Mouse (Mus musculus) heart, embryonic 12.5 days (tissue): ENCODE results near the gene Phospho1. TPM values are rescaled to one million over a fixed set of nuclear protein-coding genes. Genes with fewer than 3 reads are reported as not detected.

Experiments used
- ATAC-seq: fragments of 200-750 bp; cut with Nextera tagmentation; 2 replicates; pipeline ENCODE4 v1.8.0; 2017; ENCODE audit warnings: moderate TSS enrichment, moderate library complexity; ENCODE audit not compliant: insufficient number of reproducible peaks, low FRiP score
- H3K27ac ChIP-seq: fragments of 300-500 bp; sonication (generic); 2 replicates; pipeline ENCODE4 v1.5.1; 2016; ENCODE audit warnings: mild to moderate bottlenecking, moderate library complexity; ENCODE audit not compliant: poor library complexity, severe bottlenecking
- H3K27me3 ChIP-seq: fragments of 300-500 bp; sonication (generic); replicated peaks from 2 replicates; pipeline ENCODE4 v1.6.1; 2016; ENCODE audit warnings: mild to moderate bottlenecking, moderate library complexity
- H3K36me3 ChIP-seq: fragments of 300-500 bp; sonication (generic); 2 replicates; pipeline ENCODE4 v1.6.1; 2016; ENCODE audit warnings: mild to moderate bottlenecking, moderate library complexity
- H3K4me1 ChIP-seq: fragments of 300-500 bp; sonication (generic); replicated peaks from 2 replicates; pipeline ENCODE4 v1.6.1; 2016; ENCODE audit warnings: mild to moderate bottlenecking
- H3K4me2 ChIP-seq: fragments of 300-500 bp; sonication (generic); 2 replicates; pipeline ENCODE4 v1.6.1; 2016; ENCODE audit warnings: mild to moderate bottlenecking, moderate library complexity
- H3K4me3 ChIP-seq: fragments of 300-500 bp; sonication (generic); 2 replicates; pipeline ENCODE4 v1.5.1; 2016; ENCODE audit warnings: mild to moderate bottlenecking
- H3K9ac ChIP-seq: fragments of 300-500 bp; sonication (generic); 2 replicates; pipeline ENCODE4 v1.6.1; 2016; ENCODE audit warnings: mild to moderate bottlenecking, moderate library complexity
- H3K9me3 ChIP-seq: fragments of 300-500 bp; sonication (generic); replicated peaks from 2 replicates; pipeline ENCODE4 v1.6.1; 2016; ENCODE audit warnings: mild to moderate bottlenecking, moderate library complexity
- WGBS: fragments of 180-500 bp; shearing (Covaris S2); methylation state at CpG from one replicate; pipeline ENCODE4 v1.1.7; 2016; 5-methylcytosine and 5-hydroxymethylcytosine counted together
- polyA plus RNA-seq: library from polyadenylated mRNA; unstranded; fragments of >200 nt; fragmentation: Nextera tagmentation; extraction: Ambion mirVana; gene quantifications from 2 replicates; pipeline ENCODE4 v1.2.1, GENCODE M21; 2016

Gene Phospho1
- 0.65 and 0.66 TPM in 2 replicates for polyA plus RNA-seq

DNA sequence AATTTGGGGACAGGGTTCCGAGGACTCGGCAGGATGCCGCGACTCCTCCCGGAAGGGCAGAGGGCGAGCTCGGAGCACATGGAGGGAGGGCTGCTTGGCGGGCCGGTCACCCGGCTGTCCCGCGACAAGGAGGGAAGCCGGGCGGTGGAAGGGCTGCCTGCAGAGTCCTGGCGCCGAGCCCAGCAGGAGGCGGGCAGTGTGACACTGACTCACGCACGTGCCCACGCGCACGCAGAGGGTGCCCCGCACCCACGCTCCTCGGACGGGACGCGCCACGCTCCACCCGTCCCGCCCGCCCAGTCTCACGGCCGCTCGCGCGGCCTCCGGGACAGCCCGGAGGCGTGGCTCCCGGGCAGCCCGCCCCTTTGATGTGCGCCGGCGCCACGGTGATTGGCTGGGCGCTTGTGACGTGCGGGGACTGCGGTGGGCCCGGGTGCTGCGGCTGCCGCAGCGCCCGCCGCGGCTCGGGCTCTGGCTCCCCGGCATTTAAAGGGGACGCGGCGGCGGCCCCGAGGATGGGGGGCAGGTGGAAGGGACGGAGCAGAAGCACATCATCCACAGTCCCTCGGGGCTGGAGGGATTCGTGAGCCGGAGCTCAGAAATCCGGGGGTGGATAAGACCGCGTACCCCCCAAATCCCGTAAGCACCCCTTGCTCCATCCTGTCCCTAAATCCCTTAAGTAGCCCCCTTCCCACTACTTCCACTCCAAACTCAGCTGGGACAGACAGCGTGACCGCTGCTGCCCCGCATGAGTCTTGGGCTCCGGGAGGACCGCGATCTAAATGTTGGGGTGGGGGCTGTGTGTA is at the start of gene Phospho1:
TSS of gene Phospho1 (plus strand) at position 429 of the 806 bp plus-strand sequence.
- peak within 1 kb of the TSS; percentile 70 for H3K4me3 ChIP-seq
- peaks cover 14% of the 10 kb centered on the region; the same call in 1 of the 2 replicates for H3K4me1 ChIP-seq
- H3K27me3 ChIP-seq: peaks cover 26% of the 10 kb centered on the region
- peak; percentile 97 for ATAC-seq
- under 1% methylated on average over 77 of the region's 78 CpGs for WGBS
- no peaks in the 10 kb centered on the region for H3K36me3 ChIP-seq
- no peak within 1 kb of the TSS for H3K27ac ChIP-seq
- peak within 1 kb of the TSS; percentile 95 for H3K4me2 ChIP-seq
- H3K9me3 ChIP-seq: no peaks in the 10 kb centered on the region
- peak within 1 kb of the TSS; percentile 81 for H3K9ac ChIP-seq

DNA sequence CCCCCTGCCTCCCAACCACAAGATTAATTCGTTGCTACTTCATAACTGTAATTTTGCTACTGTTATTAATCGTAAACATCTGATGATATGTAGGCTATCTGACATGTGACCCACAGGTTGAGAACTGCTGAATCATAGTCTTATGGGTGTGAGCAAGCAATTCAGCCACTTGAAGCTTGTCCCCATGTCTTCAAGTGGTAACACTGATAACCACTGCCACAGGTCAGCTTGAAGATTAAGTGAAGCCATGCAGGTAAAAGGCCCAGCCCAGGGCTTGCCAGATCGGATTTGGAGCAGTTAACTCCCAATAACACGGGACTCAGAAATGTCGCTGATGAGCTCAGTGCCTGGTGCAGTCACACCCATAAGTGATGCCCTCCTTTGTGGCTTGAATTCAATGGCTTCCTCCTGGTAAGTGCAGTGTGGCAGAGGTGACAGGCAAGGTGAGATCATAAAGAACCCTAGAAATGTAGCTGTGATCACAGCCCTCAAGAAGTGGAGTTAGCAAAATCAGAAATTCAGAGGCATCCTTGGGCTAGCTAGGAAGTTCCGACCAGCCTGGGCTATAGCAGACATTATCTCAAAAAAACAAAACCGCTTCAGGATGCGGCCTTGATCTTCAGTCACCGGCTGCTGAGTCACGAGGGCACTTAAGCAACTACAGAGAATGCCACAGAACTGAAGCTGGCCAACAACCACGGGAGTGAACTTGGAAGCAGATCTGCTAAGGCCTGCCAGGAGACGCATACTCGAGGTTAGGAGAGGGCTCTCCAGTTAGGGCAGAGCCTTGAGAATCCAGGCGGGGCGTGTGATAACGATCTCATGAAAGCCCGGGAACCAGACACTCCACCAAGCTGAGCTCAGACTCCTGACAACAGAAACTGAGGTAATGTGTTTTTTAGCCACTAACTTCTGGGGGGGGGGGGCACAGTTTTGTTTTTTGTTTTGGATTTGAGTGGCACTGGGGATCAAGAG is 46.7 kb upstream of the Phospho1 start:
- 41% methylated on average over 17 of the region's 17 CpGs for WGBS
- Histone ChIP-seq H3K36me3 (peaks cover 3% of the 10 kb centered on the region; the same call in 1 of the 2 replicates), H3K4me3 (no peak overlapping the region), H3K27me3 (no peaks in the 10 kb centered on the region), H3K4me1 (peaks cover 18% of the 10 kb centered on the region), H3K9me3 (no peaks in the 10 kb centered on the region), H3K27ac (no peak overlapping the region), H3K9ac (no peak overlapping the region), H3K4me2 (no peak overlapping the region)
- peak; percentile 77 for ATAC-seq

DNA sequence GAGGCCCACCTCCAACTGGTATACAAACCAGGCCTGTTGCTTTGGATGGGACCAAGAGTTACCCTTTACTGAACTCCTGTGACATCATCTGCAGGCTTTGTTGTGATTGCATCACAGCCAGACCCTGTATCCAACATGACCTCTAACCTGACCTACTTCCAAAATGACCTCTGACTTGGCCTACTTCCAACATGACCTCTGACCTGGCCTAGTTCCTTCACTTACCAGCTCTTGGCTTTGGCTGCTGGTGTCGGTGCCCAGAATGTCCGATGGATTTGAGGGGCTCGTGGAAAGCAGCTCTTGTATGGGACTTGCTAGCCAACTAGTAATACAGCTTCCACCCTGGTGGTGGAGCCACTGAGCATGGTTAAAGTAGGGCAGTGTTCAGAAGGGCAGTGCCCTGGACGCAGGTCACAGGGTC is 45.5 kb upstream of the Phospho1 start:
- no peak overlapping the region for H3K4me3 ChIP-seq
- no peak for ATAC-seq
- WGBS: 78% methylated on average over 4 of the region's 4 CpGs

DNA sequence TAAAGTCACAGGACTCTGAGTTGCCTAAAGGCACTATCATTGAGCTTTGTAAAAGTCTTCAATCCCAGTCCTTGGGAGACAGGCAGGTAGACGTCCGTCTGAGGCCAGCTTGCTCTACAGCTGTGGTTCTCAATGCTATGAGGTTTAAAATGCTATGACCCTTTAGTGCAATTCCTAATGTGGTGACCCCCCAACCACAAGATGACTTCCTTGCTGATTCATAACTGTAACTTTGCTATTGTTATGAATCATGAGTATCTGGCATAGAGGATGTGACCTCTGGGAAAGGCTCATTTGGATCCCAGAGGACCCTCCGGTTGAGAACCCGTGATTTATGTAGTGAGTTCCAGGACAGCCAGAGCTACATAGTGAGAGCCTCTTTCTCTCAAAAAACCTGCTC is 44.9 kb upstream of the Phospho1 start:
- 90% methylated on average over 4 of the region's 4 CpGs for WGBS
- no peak overlapping the region for H3K4me3 ChIP-seq
- no peaks in the 10 kb centered on the region for H3K27me3 ChIP-seq
- peaks cover 11% of the 10 kb centered on the region for H3K4me1 ChIP-seq
- H3K4me2 ChIP-seq: no peak overlapping the region
- H3K9me3 ChIP-seq: no peaks in the 10 kb centered on the region
- no peak for ATAC-seq
- H3K27ac ChIP-seq: no peak overlapping the region
- H3K9ac ChIP-seq: no peak overlapping the region
- H3K36me3 ChIP-seq: peaks cover 3% of the 10 kb centered on the region; the same call in 1 of the 2 replicates

More for the DNA sequence above, 45.5 kb upstream of the Phospho1 start:
- no peak overlapping the region for H3K27ac ChIP-seq
- no peaks in the 10 kb centered on the region for H3K9me3 ChIP-seq
- peaks cover 3% of the 10 kb centered on the region; the same call in 1 of the 2 replicates for H3K36me3 ChIP-seq
- H3K9ac ChIP-seq: no peak overlapping the region
- no peaks in the 10 kb centered on the region for H3K27me3 ChIP-seq
- peaks cover 11% of the 10 kb centered on the region for H3K4me1 ChIP-seq
- no peak overlapping the region for H3K4me2 ChIP-seq

DNA sequence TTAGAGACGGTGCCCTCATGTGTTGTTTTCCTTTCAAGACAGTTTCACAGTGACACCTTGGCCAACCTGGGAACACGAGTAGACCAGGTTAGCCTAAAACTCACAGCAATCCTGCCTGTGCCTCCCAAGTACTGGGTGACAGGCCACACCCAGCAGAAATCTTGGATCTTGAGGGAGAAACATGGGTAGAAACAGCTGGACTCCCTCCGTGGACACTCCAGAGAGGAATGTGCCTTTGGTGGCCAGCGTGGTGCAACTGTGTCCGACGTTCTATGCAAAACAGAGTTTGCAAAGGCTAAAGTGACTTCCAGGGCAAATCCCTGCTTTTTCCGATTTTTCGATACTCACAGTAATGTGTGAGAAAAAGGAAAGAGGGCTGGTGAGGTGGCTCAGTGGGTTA is 43.8 kb upstream of the Phospho1 start:
- Histone ChIP-seq H3K9me3 (no peaks in the 10 kb centered on the region), H3K4me3 (no peak overlapping the region), H3K36me3 (peaks cover 3% of the 10 kb centered on the region; the same call in 1 of the 2 replicates), H3K9ac (no peak overlapping the region), H3K4me2 (no peak overlapping the region), H3K27ac (no peak overlapping the region), H3K4me1 (peaks cover 11% of the 10 kb centered on the region), H3K27me3 (no peaks in the 10 kb centered on the region)
- 90% methylated on average over 8 of the region's 8 CpGs for WGBS
- ATAC-seq: no peak

DNA sequence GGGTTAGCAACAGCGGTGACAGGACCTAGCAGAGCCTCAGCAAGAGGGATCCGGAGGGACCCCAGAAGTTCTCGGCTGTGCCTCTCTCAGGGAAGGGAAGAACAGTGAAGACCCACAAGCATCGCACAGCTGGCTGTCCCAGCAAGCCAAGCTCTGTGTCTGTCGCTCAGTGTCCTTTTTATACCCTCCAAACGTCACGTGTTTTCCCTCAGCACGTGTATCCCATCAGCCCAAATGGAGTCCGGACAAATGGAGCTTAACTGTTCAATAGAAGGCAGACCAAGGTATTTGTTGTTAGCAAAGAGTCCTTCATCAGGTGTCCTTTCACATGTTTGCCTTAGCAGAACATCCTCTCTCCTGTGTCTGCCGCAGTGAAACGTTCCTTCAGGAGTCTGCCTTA is 42.7 kb upstream of the Phospho1 start:
- H3K27me3 ChIP-seq: no peaks in the 10 kb centered on the region
- no peak overlapping the region for H3K9ac ChIP-seq
- H3K4me2 ChIP-seq: no peak overlapping the region
- 0 out of 2 replicates have a peak, but pooled peaks cover 2% of the 10 kb centered on the region for H3K9me3 ChIP-seq
- no peaks in the 10 kb centered on the region for H3K36me3 ChIP-seq
- H3K4me3 ChIP-seq: no peak overlapping the region
- peaks cover 11% of the 10 kb centered on the region for H3K4me1 ChIP-seq
- ATAC-seq: no peak
- WGBS: 76% methylated on average over 11 of the region's 11 CpGs
- H3K27ac ChIP-seq: no peak overlapping the region

DNA sequence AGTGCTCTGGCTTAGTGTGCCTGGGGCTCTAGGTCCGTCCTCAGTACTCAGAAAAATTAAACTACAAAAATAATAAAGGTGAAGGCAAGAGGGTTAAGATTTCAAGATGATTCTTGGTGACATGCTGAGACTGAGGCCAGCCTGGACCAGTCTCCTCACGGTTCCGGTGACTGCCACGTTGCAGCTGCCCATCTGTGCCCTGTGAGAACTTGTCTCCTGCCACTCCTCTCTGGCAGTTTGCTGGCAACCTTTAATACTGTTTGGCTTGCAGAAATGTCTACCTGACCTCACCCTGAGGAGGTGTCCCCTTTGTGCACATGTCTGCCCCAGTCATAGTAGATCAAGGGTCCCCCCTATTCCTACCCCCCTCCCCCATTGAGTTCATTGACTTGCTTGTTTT is 40.8 kb upstream of the Phospho1 start:
- no peaks in the 10 kb centered on the region for H3K36me3 ChIP-seq
- no peak overlapping the region for H3K4me3 ChIP-seq
- no peak overlapping the region for H3K9ac ChIP-seq
- H3K4me2 ChIP-seq: no peak overlapping the region
- 0 out of 2 replicates have a peak, but pooled peaks cover 2% of the 10 kb centered on the region for H3K9me3 ChIP-seq
- ATAC-seq: no peak
- 78% methylated on average over 4 of the region's 4 CpGs for WGBS
- H3K4me1 ChIP-seq: no peaks in the 10 kb centered on the region
- H3K27ac ChIP-seq: no peak overlapping the region
- H3K27me3 ChIP-seq: no peaks in the 10 kb centered on the region

DNA sequence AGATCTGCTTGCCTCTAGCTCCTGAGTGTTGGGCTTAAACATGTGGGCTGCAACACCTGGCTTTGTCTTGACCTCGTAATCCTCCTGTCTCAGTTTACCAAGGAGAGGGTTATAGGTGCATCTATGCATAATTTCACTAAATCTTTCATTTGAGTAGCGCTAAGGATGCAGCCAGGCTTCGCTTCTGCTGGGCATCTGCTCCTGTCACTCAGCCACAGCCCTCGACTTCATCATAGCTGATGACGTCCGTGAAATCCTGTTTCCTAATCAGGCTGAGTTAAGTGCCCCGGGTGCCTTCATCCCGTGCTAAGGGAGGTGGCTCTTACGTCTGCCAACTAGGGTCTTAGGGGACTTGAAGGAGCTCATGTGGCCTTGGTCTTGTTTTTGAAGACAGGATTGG is 40.3 kb upstream of the Phospho1 start:
- Histone ChIP-seq H3K4me3 (no peak overlapping the region), H3K4me2 (no peak overlapping the region), H3K4me1 (no peaks in the 10 kb centered on the region), H3K36me3 (no peaks in the 10 kb centered on the region), H3K27me3 (no peaks in the 10 kb centered on the region), H3K9me3 (0 out of 2 replicates have a peak, but pooled peaks cover 2% of the 10 kb centered on the region), H3K27ac (no peak overlapping the region), H3K9ac (no peak overlapping the region)
- WGBS: 64% methylated on average over 9 of the region's 9 CpGs
- ATAC-seq: no peak

DNA sequence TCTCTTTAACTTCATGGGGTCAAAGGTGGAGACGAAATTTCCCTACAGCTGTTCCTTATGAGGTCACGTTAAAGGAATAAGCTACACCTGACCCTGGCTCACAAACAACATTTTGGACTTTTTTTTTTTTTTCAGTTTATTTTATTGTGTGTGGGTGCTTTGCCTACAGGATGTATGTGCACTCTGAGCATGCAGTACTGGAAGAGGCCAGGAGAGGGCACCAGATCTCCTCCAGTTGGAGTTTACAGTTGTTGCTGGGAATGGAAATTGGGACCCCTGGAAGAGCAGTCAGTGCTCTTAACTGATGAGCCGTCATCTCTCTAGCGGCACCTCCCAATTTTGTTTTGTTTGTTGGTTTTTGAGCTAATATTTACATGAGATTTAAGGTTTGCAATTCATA is 38.6 kb upstream of the Phospho1 start:
- Histone ChIP-seq H3K4me3 (no peak overlapping the region), H3K4me1 (no peaks in the 10 kb centered on the region), H3K4me2 (no peak overlapping the region), H3K9ac (no peak overlapping the region), H3K27ac (no peak overlapping the region), H3K9me3 (0 out of 2 replicates have a peak, but pooled peaks cover 2% of the 10 kb centered on the region), H3K27me3 (no peaks in the 10 kb centered on the region), H3K36me3 (no peaks in the 10 kb centered on the region)
- no peak for ATAC-seq
- WGBS: 88% methylated on average over 4 of the region's 4 CpGs

DNA sequence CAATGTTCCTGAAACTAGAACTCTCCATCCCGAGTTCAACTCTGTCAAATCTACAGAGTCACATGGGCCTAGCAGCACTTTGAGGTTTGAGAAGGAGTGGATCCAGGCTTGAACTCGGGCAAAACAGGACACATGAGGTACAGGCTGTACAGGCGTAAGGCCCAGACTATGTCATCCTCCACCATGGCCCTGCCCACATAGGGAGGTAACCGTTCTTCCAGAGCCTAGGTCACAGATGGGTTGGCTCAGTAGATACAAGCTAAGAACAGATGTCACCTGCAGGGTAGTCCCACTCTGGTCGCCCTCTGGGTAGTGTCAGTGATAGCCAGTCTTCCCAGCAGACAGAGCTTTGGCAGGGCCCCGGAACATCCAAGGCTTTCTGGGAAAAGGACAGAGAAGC is 37.8 kb upstream of the Phospho1 start:
- WGBS: 83% methylated on average over 6 of the region's 6 CpGs
- Histone ChIP-seq H3K4me1 (no peaks in the 10 kb centered on the region), H3K9ac (no peak overlapping the region), H3K27me3 (no peaks in the 10 kb centered on the region), H3K4me3 (no peak overlapping the region), H3K4me2 (no peak overlapping the region), H3K36me3 (no peaks in the 10 kb centered on the region), H3K9me3 (0 out of 2 replicates have a peak, but pooled peaks cover 2% of the 10 kb centered on the region), H3K27ac (no peak overlapping the region)
- ATAC-seq: no peak

DNA sequence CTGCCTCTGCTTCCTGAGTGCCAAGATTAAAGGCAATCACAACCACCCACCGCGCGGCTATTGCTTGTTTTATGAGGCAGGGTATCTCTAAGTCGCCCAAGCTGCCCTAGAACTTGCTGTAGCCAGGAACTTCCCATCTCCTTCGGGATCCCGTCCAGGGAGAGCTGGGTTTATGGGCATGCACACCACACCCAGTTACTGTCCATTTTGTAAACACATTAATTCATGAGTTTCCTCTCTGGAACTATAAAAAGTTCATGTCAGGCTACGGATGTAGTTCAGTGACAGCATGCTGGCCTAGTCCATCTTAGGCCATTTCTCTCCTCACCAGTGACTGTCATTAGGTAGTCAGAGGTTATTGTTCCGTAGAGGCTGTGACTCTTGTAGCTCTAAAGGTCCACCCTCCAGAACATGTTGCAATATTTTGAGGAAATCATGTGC is 34.8 kb upstream of the Phospho1 start:
- peaks cover 17% of the 10 kb centered on the region for H3K4me1 ChIP-seq
- no peaks in the 10 kb centered on the region for H3K27me3 ChIP-seq
- no peak overlapping the region for H3K4me3 ChIP-seq
- H3K9ac ChIP-seq: no peak overlapping the region
- no peak overlapping the region for H3K4me2 ChIP-seq
- H3K9me3 ChIP-seq: 0 out of 2 replicates have a peak, but pooled peaks cover 2% of the 10 kb centered on the region
- WGBS: 76% methylated on average over 8 of the region's 8 CpGs
- H3K36me3 ChIP-seq: no peaks in the 10 kb centered on the region
- no peak overlapping the region for H3K27ac ChIP-seq
- no peak for ATAC-seq
